Mouse (Mus musculus): Measurements from ENCODE around the gene Pipox. TPM values are rescaled to one million over a fixed set of nuclear protein-coding genes. Genes with fewer than 3 reads are reported as not detected.

Pipox gene
- total RNA-seq, 2 experiments from 2014 or later, result not detected

GRCm38 (mm10) chr11:77901775-77902355 lies 8.0 kb upstream of the Pipox start:
- no peak for TF ChIP-seq CTCF (IDR thresholded peaks at IDR 0.05)
- no peak for DNase-seq
- Histone ChIP-seq H3K27ac (no peak overlapping the region), H3K4me3 (no peak overlapping the region)
- intact Hi-C loops (cut with DNase I), result no loop called here

GRCm38 (mm10) chr11:77901366-77901765 lies 7.5 kb upstream of the Pipox start:
- no peak for DNase-seq
- intact Hi-C loops (cut with DNase I), result no loop called here
- TF ChIP-seq CTCF (IDR thresholded peaks at IDR 0.05), result no peak
- Histone ChIP-seq H3K27ac (no peak overlapping the region), H3K4me3 (no peak overlapping the region)

GRCm38 (mm10) chr11:77900696-77901095 lies 6.8 kb upstream of the Pipox start:
- no peak overlapping the region for H3K27ac ChIP-seq
- intact Hi-C loops (cut with DNase I), result no loop called here
- TF ChIP-seq CTCF (IDR thresholded peaks at IDR 0.05), result no peak
- no peak for DNase-seq
- H3K4me3 ChIP-seq, result no peak overlapping the region

- Histone ChIP-seq H3K4me3 (no peak overlapping the region), H3K27ac (no peak overlapping the region)
- DNase-seq, result no peak
- intact Hi-C loops (cut with DNase I), result no loop called here
- TF ChIP-seq CTCF (IDR thresholded peaks at IDR 0.05), result no peak
Observed at GRCm38 (mm10) chr11:77900187-77900586, 6.3 kb upstream of the Pipox start.

GRCm38 (mm10) chr11:77896820-77897805 lies 3.2 kb upstream of the Pipox start:
- DNase-seq, result no peak
- H3K27ac ChIP-seq, result no peak overlapping the region
- no peak for TF ChIP-seq CTCF (IDR thresholded peaks at IDR 0.05)
- peak overlapping the region; percentile 62 for H3K4me3 ChIP-seq
- intact Hi-C loops (cut with DNase I), result no loop called here

- intact Hi-C loops (cut with DNase I), result no loop called here
- TF ChIP-seq CTCF (IDR thresholded peaks at IDR 0.05), result no peak
Observed at GRCm38 (mm10) chr11:77896480-77896819, 2.6 kb upstream of the Pipox start.

GRCm38 (mm10) chr11:77896011-77896410 lies 2.1 kb upstream of the Pipox start:
- TF ChIP-seq CTCF (IDR thresholded peaks at IDR 0.05), result no peak
- H3K4me3 ChIP-seq, result no peak overlapping the region
- intact Hi-C loops (cut with DNase I), result no loop called here
- no peak for DNase-seq
- H3K27ac ChIP-seq, result no peak overlapping the region

More at GRCm38 (mm10) chr11:77896480-77896819, 2.6 kb upstream of the Pipox start:
- no peak for DNase-seq
- H3K27ac ChIP-seq, result no peak overlapping the region
- H3K4me3 ChIP-seq, result peak overlapping the region; percentile 62

- TF ChIP-seq CTCF (IDR thresholded peaks at IDR 0.05), result no peak
- intact Hi-C loops (cut with DNase I), result no loop called here
- no peak overlapping the region for H3K4me3 ChIP-seq
- DNase-seq, result no peak
- no peak overlapping the region for H3K27ac ChIP-seq
Observed at GRCm38 (mm10) chr11:77894967-77895366, 1.1 kb upstream of the Pipox start.

- TF ChIP-seq CTCF (IDR thresholded peaks at IDR 0.05), result no peak
- intact Hi-C loops (cut with DNase I), result no loop called here
- H3K27ac ChIP-seq, result peak overlapping the region; percentile 9; the same call in 1 of the 2 replicates
Observed at GRCm38 (mm10) chr11:77893283-77893682, 613 bp downstream of the Pipox start.

GRCm38 (mm10) chr11:77892883-77893282 lies 1.0 kb downstream of the Pipox start:
- TF ChIP-seq CTCF (IDR thresholded peaks at IDR 0.05), result no peak
- Histone ChIP-seq H3K4me3 (no peak overlapping the region), H3K27ac (no peak overlapping the region)
- no peak for DNase-seq
- intact Hi-C loops (cut with DNase I), result no loop called here

More at GRCm38 (mm10) chr11:77893283-77893682, 613 bp downstream of the Pipox start:
- DNase-seq, result no peak
- no peak overlapping the region for H3K4me3 ChIP-seq

- intact Hi-C loops (cut with DNase I), result no loop called here
- DNase-seq, result no peak
- Histone ChIP-seq H3K4me3 (no peak overlapping the region), H3K27ac (no peak overlapping the region)
- no peak for TF ChIP-seq CTCF (IDR thresholded peaks at IDR 0.05)
Observed at GRCm38 (mm10) chr11:77890648-77891258, 3.1 kb downstream of the Pipox start.

- TF ChIP-seq CTCF (IDR thresholded peaks at IDR 0.05), result no peak
- no peak overlapping the region for H3K4me3 ChIP-seq
- no peak overlapping the region for H3K27ac ChIP-seq
- no peak for DNase-seq
- intact Hi-C loops (cut with DNase I), result no loop called here
Observed at GRCm38 (mm10) chr11:77889484-77889883, 4.4 kb downstream of the Pipox start.

- Histone ChIP-seq H3K27ac (no peak overlapping the region), H3K4me3 (no peak overlapping the region)
- intact Hi-C loops (cut with DNase I), result no loop called here
- no peak for DNase-seq
- TF ChIP-seq CTCF (IDR thresholded peaks at IDR 0.05), result no peak
Observed at GRCm38 (mm10) chr11:77888846-77889245, 5.0 kb downstream of the Pipox start.

Data from gastrocnemius, adult 2 months (tissue).